Mouse (Mus musculus) gastrocnemius, adult 2 months (tissue): ENCODE results near the gene Wnt5a. TPM values are rescaled to one million over a fixed set of nuclear protein-coding genes. Genes with fewer than 3 reads are reported as not detected.

ENCODE experiments used
- DNase-seq: peaks from one replicate; pipeline ENCODE4 v3.0.0; 2022
- H3K27ac ChIP-seq: fragments of 200-600 bp; 2 replicates; pipeline ENCODE4 v1.8.1; 2022; ENCODE audit warnings: mild to moderate bottlenecking
- H3K4me3 ChIP-seq: fragments of 200-600 bp; 2 replicates; pipeline ENCODE4 v1.8.1; 2022; ENCODE audit warnings: mild to moderate bottlenecking, moderate library complexity
- CTCF ChIP-seq: fragments of 200-600 bp; IDR thresholded peaks from 2 replicates; pipeline ENCODE4 v1.8.1; 2022; ENCODE audit warnings: antibody characterized with exemption, mild to moderate bottlenecking, moderate library complexity
- intact Hi-C: fragments of 180-260 bp; cut with DNase I; formaldehyde crosslinking; loops from one replicate; pipeline ENCODE4 v1.15.1; 2025
- total RNA-seq, 2 experiments: library from RNA; stranded (reverse); gene quantifications; 2 replicates each; pipeline ENCODE4 v1.2.3; 2021

The Wnt5a gene
- total RNA-seq, 2 experiments from 2014 or later = 4.9 to 6.2 TPM

- intact Hi-C loops = loop anchor here (10.0 kb wide), 1 partner anchor 217 kb away; no protein-coding TSS in a partner anchor
- H3K27ac ChIP-seq = no peak overlapping the region
- no peak overlapping the region for H3K4me3 ChIP-seq
- no peak for DNase-seq
- TF ChIP-seq CTCF = no peak
These were observed 3.2 kb upstream of the Wnt5a start for GRCm38 (mm10) chr14:28501216-28501878.

GRCm38 (mm10) chr14:28503276-28503675 lies 1.3 kb upstream of the Wnt5a start:
- H3K27ac ChIP-seq = no peak overlapping the region
- no peak for TF ChIP-seq CTCF
- intact Hi-C loops = loop anchor here (10.0 kb wide), 1 partner anchor 218 kb away; no protein-coding TSS in a partner anchor
- DNase-seq = no peak
- H3K4me3 ChIP-seq = no peak overlapping the region

GRCm38 (mm10) chr14:28505051-28505585 lies 568 bp downstream of the Wnt5a start:
- intact Hi-C loops = loop anchor here (10.0 kb wide), 1 partner anchor 220 kb away; no protein-coding TSS in a partner anchor
- DNase-seq = peak; percentile 60
- H3K4me3 ChIP-seq = peak overlapping the region; percentile 90
- TF ChIP-seq CTCF = no peak
- H3K27ac ChIP-seq = peak overlapping the region; percentile 84

- no peak for TF ChIP-seq CTCF
- Histone ChIP-seq H3K27ac (peak overlapping the region; percentile 84), H3K4me3 (peak overlapping the region; percentile 90)
- DNase-seq = peak; percentile 51
- intact Hi-C loops = loop anchor here (2.0 to 10.0 kb wide), 3 partner anchors 221 to 697 kb away; no protein-coding TSS in a partner anchor
These were observed 1.2 kb downstream of the Wnt5a start for GRCm38 (mm10) chr14:28505586-28506375.

GRCm38 (mm10) chr14:28506376-28506831 lies 1.9 kb downstream of the Wnt5a start:
- intact Hi-C loops = loop anchor here (2.0 to 10.0 kb wide), 3 partner anchors 222 to 698 kb away; no protein-coding TSS in a partner anchor
- peak overlapping the region; percentile 90 for H3K4me3 ChIP-seq
- DNase-seq = peak; percentile 81
- TF ChIP-seq CTCF = no peak
- H3K27ac ChIP-seq = peak overlapping the region; percentile 84

GRCm38 (mm10) chr14:28507011-28507410 lies 2.5 kb downstream of the Wnt5a start:
- TF ChIP-seq CTCF = no peak
- Histone ChIP-seq H3K27ac (peak overlapping the region; percentile 84), H3K4me3 (peak overlapping the region; percentile 90)
- DNase-seq = no peak
- intact Hi-C loops = loop anchor here (2.0 to 10.0 kb wide), 3 partner anchors 222 to 698 kb away; no protein-coding TSS in a partner anchor

GRCm38 (mm10) chr14:28507471-28507870 lies 2.9 kb downstream of the Wnt5a start:
- peak; percentile 94; the same call in 1 of the 2 replicates for TF ChIP-seq CTCF
- intact Hi-C loops = loop anchor here (2.0 to 10.0 kb wide), 3 partner anchors 223 to 699 kb away; no protein-coding TSS in a partner anchor
- H3K4me3 ChIP-seq = peak overlapping the region; percentile 90
- H3K27ac ChIP-seq = peak overlapping the region; percentile 84
- peak; percentile 77 for DNase-seq

- no peak for TF ChIP-seq CTCF
- intact Hi-C loops = loop anchor here (10.0 kb wide), 1 partner anchor 224 kb away; no protein-coding TSS in a partner anchor
- DNase-seq = no peak
- H3K27ac ChIP-seq = peak overlapping the region; percentile 84
- peak overlapping the region; percentile 90 for H3K4me3 ChIP-seq
These were observed 4.0 kb downstream of the Wnt5a start for GRCm38 (mm10) chr14:28508288-28509258.

GRCm38 (mm10) chr14:28509441-28510340 lies 5.1 kb downstream of the Wnt5a start:
- peak; percentile 53 for DNase-seq
- Histone ChIP-seq H3K4me3 (peak overlapping the region; percentile 90), H3K27ac (peak overlapping the region; percentile 84)
- TF ChIP-seq CTCF = no peak
- intact Hi-C loops = loop anchor here (10.0 kb wide), 2 partner anchors 225 to 935 kb away; no protein-coding TSS in a partner anchor

- peak; percentile 35 for DNase-seq
- 0 out of 2 replicates have a peak, but pooled peaks have one; percentile 5 for TF ChIP-seq CTCF
- Histone ChIP-seq H3K27ac (peak overlapping the region; percentile 54), H3K4me3 (peak overlapping the region; percentile 90)
- intact Hi-C loops = loop anchor here (10.0 kb wide), 1 partner anchor 934 kb away; no protein-coding TSS in a partner anchor
These were observed 5.9 kb downstream of the Wnt5a start for GRCm38 (mm10) chr14:28510341-28511028.
